In the genomic region with DNA sequence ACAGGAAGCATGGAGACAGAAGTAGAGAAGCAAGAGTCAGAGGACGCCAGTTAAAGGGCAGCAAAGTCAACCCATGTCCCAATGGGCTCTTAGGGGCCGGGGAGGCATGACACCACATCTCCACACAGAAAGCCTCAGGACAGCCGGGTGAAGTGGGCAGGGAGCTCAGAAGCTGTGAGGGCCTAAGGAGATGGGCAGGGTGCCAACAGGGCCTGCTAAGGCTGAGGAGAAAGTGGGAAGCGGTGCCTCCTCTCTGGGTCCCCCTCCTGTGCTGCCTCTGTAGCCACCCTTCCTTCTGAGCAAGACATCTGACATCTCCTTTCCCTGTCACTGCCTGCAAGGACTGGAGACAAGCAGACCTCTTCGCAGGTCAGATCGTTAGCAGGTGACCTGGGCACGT, we compare ENCODE assay signal across 12 mouse cellular contexts. TPM values are rescaled to one million over a fixed set of nuclear protein-coding genes. Genes with fewer than 3 reads are reported as not detected.
DNase-seq lines count a peak whose midpoint lies in the region; ATAC-seq and TF ChIP-seq lines count a peak whose summit lies in the region.
"Had no signal": no experiment of that assay in that cellular context is flagged by ENCODE, and none has a peak within 500 bp of the region (broad histone marks: within the 10 kb centered on the region; RNA-seq: fewer than 3 reads in every experiment).

No protein-coding gene starts in this region.

- TF ChIP-seq CTCF in heart, adult 2 months (IDR thresholded peaks at IDR 0.05) = no peak
- TF ChIP-seq CTCF in hindbrain, postnatal 0 days (IDR thresholded peaks at IDR 0.05; ENCODE audit: low read depth) = no peak

- peak overlapping the region; percentile 50 for H3K27ac ChIP-seq in heart, embryonic 10.5 days
- H3K27ac ChIP-seq in heart, adult 2 months = no peak overlapping the region
- H3K27ac ChIP-seq in midbrain, embryonic 14.5 days (replicated peaks; ENCODE audit: low read depth, low read length) = no peak overlapping the region
- H3K27ac ChIP-seq in midbrain, embryonic 11.5 days (ENCODE audit: low read depth, low read length) = no peak overlapping the region
- H3K27ac ChIP-seq in hindbrain, postnatal 0 days = peak overlapping the region; percentile 15; the same call in 1 of the 2 replicates
- H3K27ac ChIP-seq: heart, embryonic 15.5 days; left cerebral cortex, adult 2 months; macrophage had no signal

- H3K4me1 ChIP-seq in heart, embryonic 10.5 days = peaks cover 90% of the 10 kb centered on the region
- no peaks in the 10 kb centered on the region; the same call in 1 of the 2 replicates for H3K4me1 ChIP-seq in heart, adult 2 months (ENCODE audit: control insufficient read depth, insufficient read depth, low read length)
- H3K4me1 ChIP-seq in midbrain, embryonic 14.5 days (ENCODE audit: control insufficient read depth, insufficient read depth, low read length) = peaks cover 31% of the 10 kb centered on the region
- H3K4me1 ChIP-seq in midbrain, embryonic 11.5 days (ENCODE audit: control insufficient read depth, insufficient read depth, low read length) = peaks cover 32% of the 10 kb centered on the region
- peaks cover 20% of the 10 kb centered on the region for H3K4me1 ChIP-seq in hindbrain, postnatal 0 days (ENCODE audit: insufficient read depth, low read length)

- TF ChIP-seq POLR2A in heart, adult 2 months (IDR thresholded peaks at IDR 0.05; ENCODE audit: insufficient read depth, low read depth, low read length) = no peak

- TF ChIP-seq EP300 in heart, adult 2 months (IDR thresholded peaks at IDR 0.05; ENCODE audit: insufficient read depth, low read depth, low read length) = no peak

- no peaks in the 10 kb centered on the region for H3K27me3 ChIP-seq in heart, embryonic 10.5 days (ENCODE audit: insufficient read depth, poor library complexity, severe bottlenecking)
- H3K27me3 ChIP-seq in heart, adult 2 months (ENCODE audit: control insufficient read depth, insufficient read depth, low read length) = no peaks in the 10 kb centered on the region
- H3K27me3 ChIP-seq in midbrain, embryonic 14.5 days (ENCODE audit: control insufficient read depth, insufficient read depth, low read length) = no peaks in the 10 kb centered on the region
- H3K27me3 ChIP-seq in midbrain, embryonic 11.5 days (ENCODE audit: control insufficient read depth, insufficient read depth, low read length) = no peaks in the 10 kb centered on the region
- H3K27me3 ChIP-seq in hindbrain, postnatal 0 days (ENCODE audit: insufficient read depth, low read length) = no peaks in the 10 kb centered on the region
- H3K27me3 ChIP-seq: heart, embryonic 15.5 days had no signal

- ATAC-seq in midbrain, embryonic 14.5 days (ENCODE audit: low FRiP score, low TSS enrichment) = no peak
- ATAC-seq in midbrain, embryonic 11.5 days (ENCODE audit: low FRiP score) = no peak
- ATAC-seq in hindbrain, postnatal 0 days = no peak

- no peak overlapping the region for H3K4me2 ChIP-seq in midbrain, embryonic 14.5 days (ENCODE audit: low read length)
- H3K4me2 ChIP-seq in midbrain, embryonic 11.5 days = no peak overlapping the region
- no peak overlapping the region for H3K4me2 ChIP-seq in hindbrain, postnatal 0 days (ENCODE audit: low read depth, low read length)
- H3K4me2 ChIP-seq: heart, embryonic 15.5 days had no signal

- H3K36me3 ChIP-seq in heart, embryonic 10.5 days = no peaks in the 10 kb centered on the region
- H3K36me3 ChIP-seq in heart, adult 2 months (ENCODE audit: control insufficient read depth, insufficient read depth, low read length) = no peaks in the 10 kb centered on the region
- H3K36me3 ChIP-seq in midbrain, embryonic 14.5 days (ENCODE audit: control insufficient read depth, insufficient read depth, low read length) = no peaks in the 10 kb centered on the region
- H3K36me3 ChIP-seq in midbrain, embryonic 11.5 days (ENCODE audit: control insufficient read depth, insufficient read depth, low read length) = no peaks in the 10 kb centered on the region
- H3K36me3 ChIP-seq in hindbrain, postnatal 0 days (ENCODE audit: insufficient read depth, low read length) = no peaks in the 10 kb centered on the region
- H3K36me3 ChIP-seq: heart, embryonic 15.5 days had no signal

- 71% methylated on average over 7 of the region's 7 CpGs for WGBS in heart, embryonic 10.5 days
- WGBS in heart, adult 2 months = 67% methylated on average over 7 of the region's 7 CpGs
- WGBS in midbrain, embryonic 14.5 days = 73% methylated on average over 7 of the region's 7 CpGs
- WGBS in midbrain, embryonic 11.5 days = 87% methylated on average over 7 of the region's 7 CpGs
- 57% methylated on average over 7 of the region's 7 CpGs for WGBS in hindbrain, postnatal 0 days

- H3K9ac ChIP-seq in heart, adult 2 months (ENCODE audit: low read depth, low read length) = no peak overlapping the region
- no peak overlapping the region for H3K9ac ChIP-seq in midbrain, embryonic 14.5 days (replicated peaks; ENCODE audit: low read length)
- H3K9ac ChIP-seq in midbrain, embryonic 11.5 days (ENCODE audit: low read length) = no peak overlapping the region
- H3K9ac ChIP-seq in hindbrain, postnatal 0 days (replicated peaks; ENCODE audit: low read length) = no peak overlapping the region
- H3K9ac ChIP-seq: heart, embryonic 15.5 days had no signal

- 0 out of 2 replicates have a peak overlapping the region, but pooled peaks have one; percentile 9 for H3K4me3 ChIP-seq in heart, embryonic 10.5 days
- H3K4me3 ChIP-seq in heart, adult 2 months = no peak overlapping the region
- H3K4me3 ChIP-seq in midbrain, embryonic 14.5 days (replicated peaks; ENCODE audit: low read depth, low read length) = no peak overlapping the region
- no peak overlapping the region for H3K4me3 ChIP-seq in midbrain, embryonic 11.5 days (ENCODE audit: low read depth, low read length)
- H3K4me3 ChIP-seq in hindbrain, postnatal 0 days (ENCODE audit: low read length) = no peak overlapping the region
- H3K4me3 ChIP-seq: heart, embryonic 15.5 days; left cerebral cortex, adult 2 months had no signal

- intact Hi-C loops in heart, adult 2 months (cut with DNase I) = no loop called here

- no peaks in the 10 kb centered on the region for H3K79me2 ChIP-seq in heart, adult 2 months (replicated peaks; ENCODE audit: control insufficient read depth, insufficient read depth, low read length)

- DNase-seq in heart, embryonic 10.5 days (ENCODE audit: low spot score) = no peak
- no peak for DNase-seq in heart, adult 2 months
- peak; percentile 65 for DNase-seq in kidney, postnatal 10 days
- no peak for DNase-seq in kidney, adult 11 months
- DNase-seq in midbrain, embryonic 14.5 days = peak; percentile 58
- no peak for DNase-seq in midbrain, embryonic 11.5 days (ENCODE audit: low spot score, missing footprints)
- peak; percentile 46 for DNase-seq in hindbrain, postnatal 0 days (ENCODE audit: low spot score)
- DNase-seq: adrenal gland, postnatal 36 days; thymus, adult 2 months had no signal

- H3K9me3 ChIP-seq in heart, embryonic 10.5 days = no peaks in the 10 kb centered on the region
- H3K9me3 ChIP-seq in midbrain, embryonic 14.5 days (ENCODE audit: control insufficient read depth, low read length) = no peaks in the 10 kb centered on the region
- H3K9me3 ChIP-seq in midbrain, embryonic 11.5 days (ENCODE audit: control insufficient read depth, low read length) = no peaks in the 10 kb centered on the region
- H3K9me3 ChIP-seq in hindbrain, postnatal 0 days (ENCODE audit: low read length) = no peaks in the 10 kb centered on the region
- H3K9me3 ChIP-seq: heart, embryonic 15.5 days had no signal

RNA-seq across cellular contexts. Expression of gene Ccnk, which starts 46.4 kb away (rescaled TPM):
- polyA plus RNA-seq in heart, embryonic 10.5 days (2016; fragmentation: Nextera tagmentation; extraction: Ambion mirVana) = 2.0 and 3.6 TPM in 2 replicates
- total RNA-seq in heart, adult 2 months (2021) = 10 to 100 TPM; 28.9 to 31.9 TPM
- 14.8 and 20.6 TPM in 2 replicates for polyA plus RNA-seq in heart, adult 2 months (2012; rRNA removed)
- polyA plus RNA-seq in midbrain, embryonic 14.5 days (2014; fragmentation: Nextera tagmentation; extraction: Ambion mirVana) = 6.0 and 7.4 TPM in 2 replicates
- 8.1 and 9.0 TPM in 2 replicates for polyA plus RNA-seq in midbrain, embryonic 11.5 days (2014; fragmentation: Nextera tagmentation; extraction: Ambion mirVana)
- 8.0 and 10.7 TPM in 2 replicates for total RNA-seq in hindbrain, postnatal 0 days (2014; rRNA removed)
- 2.3 and 2.8 TPM in 2 replicates for polyA plus RNA-seq in hindbrain, postnatal 0 days (2015; fragmentation: Nextera tagmentation; extraction: Ambion mirVana)

RNA-seq across cellular contexts. Expression of gene Setd3, which starts 46.7 kb away (rescaled TPM):
- polyA plus RNA-seq in heart, embryonic 10.5 days (2016; fragmentation: Nextera tagmentation; extraction: Ambion mirVana) = 72.6 TPM in 2 replicates
- total RNA-seq in heart, adult 2 months (2021) = 10 to 100 TPM; 84.6 to 99.8 TPM
- 25.0 and 46.8 TPM in 2 replicates for polyA plus RNA-seq in heart, adult 2 months (2012; rRNA removed)
- polyA plus RNA-seq in midbrain, embryonic 14.5 days (2014; fragmentation: Nextera tagmentation; extraction: Ambion mirVana) = 75.5 and 93.3 TPM in 2 replicates
- polyA plus RNA-seq in midbrain, embryonic 11.5 days (2014; fragmentation: Nextera tagmentation; extraction: Ambion mirVana) = 83.3 and 92.0 TPM in 2 replicates
- total RNA-seq in hindbrain, postnatal 0 days (2014; rRNA removed) = 57.4 and 61.3 TPM in 2 replicates
- polyA plus RNA-seq in hindbrain, postnatal 0 days (2015; fragmentation: Nextera tagmentation; extraction: Ambion mirVana) = 87.1 and 90.4 TPM in 2 replicates

RNA-seq across cellular contexts. Expression of gene Ccdc85c, which starts 49.4 kb away (rescaled TPM):
- 5.7 and 6.7 TPM in 2 replicates for polyA plus RNA-seq in heart, embryonic 10.5 days (2016; fragmentation: Nextera tagmentation; extraction: Ambion mirVana)
- total RNA-seq in heart, adult 2 months (2021) = 10 to 100 TPM; 39.2 to 43.9 TPM
- 27.1 and 29.3 TPM in 2 replicates for polyA plus RNA-seq in heart, adult 2 months (2012; rRNA removed)
- 20.9 and 22.3 TPM in 2 replicates for polyA plus RNA-seq in midbrain, embryonic 14.5 days (2014; fragmentation: Nextera tagmentation; extraction: Ambion mirVana)
- polyA plus RNA-seq in midbrain, embryonic 11.5 days (2014; fragmentation: Nextera tagmentation; extraction: Ambion mirVana) = 19.2 and 20.4 TPM in 2 replicates
- 86.3 and 94.7 TPM in 2 replicates for total RNA-seq in hindbrain, postnatal 0 days (2014; rRNA removed)
- 16.9 and 17.0 TPM in 2 replicates for polyA plus RNA-seq in hindbrain, postnatal 0 days (2015; fragmentation: Nextera tagmentation; extraction: Ambion mirVana)

Comparison
In these comparisons a context has a peak if more than half of its experiments do, and no peak if none do; other contexts are left out.
1. DNase-seq: peak in kidney, postnatal 10 days (single experiment), midbrain, embryonic 14.5 days (single experiment) and hindbrain, postnatal 0 days (single experiment); none in heart, embryonic 10.5 days (single experiment), heart, adult 2 months (0 of 2), kidney, adult 11 months (single experiment) and midbrain, embryonic 11.5 days (single experiment).
2. H3K27ac ChIP-seq: peak in heart, embryonic 10.5 days (single experiment) and hindbrain, postnatal 0 days (single experiment); none in heart, adult 2 months (single experiment), midbrain, embryonic 14.5 days (single experiment) and midbrain, embryonic 11.5 days (single experiment).